Mouse (Mus musculus) ovary, postnatal 10 days (tissue): ENCODE data around the gene Apaf1.

ENCODE experiments used
- DNase-seq: peaks from one replicate; pipeline ENCODE4 v3.0.0; 2022; ENCODE audit warnings: low spot score

The Apaf1 gene

GRCm38 (mm10) chr10:91081959-91082507 is 537 bp downstream of the Apaf1 start:
- DNase-seq, result no peak

- DNase-seq, result no peak
Measured at GRCm38 (mm10) chr10:91080540-91080939, 2.0 kb downstream of the Apaf1 start.

DNA sequence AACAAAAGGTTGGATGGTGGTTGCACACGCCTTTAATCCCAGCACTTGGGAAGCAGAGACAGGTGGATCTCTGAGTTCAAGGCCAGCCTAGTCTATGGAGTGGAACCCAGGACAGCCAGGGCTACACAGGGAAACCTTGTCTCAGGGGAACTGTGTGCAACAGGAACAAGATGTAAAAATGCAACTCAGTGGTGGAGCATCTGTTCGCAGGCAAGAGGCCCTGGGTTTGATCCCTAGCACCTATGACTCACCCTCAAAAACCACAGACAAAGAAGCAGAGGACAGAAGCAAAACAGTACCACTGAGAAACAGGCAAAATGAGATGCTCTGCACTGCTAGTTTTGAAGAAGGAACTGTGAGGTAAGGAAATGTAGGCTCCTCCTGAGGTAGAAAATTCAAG is 5.9 kb downstream of the Apaf1 start:
- no peak for DNase-seq

GRCm38 (mm10) chr10:91073345-91073744 is 9.2 kb downstream of the Apaf1 start:
- no peak for DNase-seq

GRCm38 (mm10) chr10:91071768-91072167 is 10.8 kb downstream of the Apaf1 start:
- DNase-seq, result no peak

DNA sequence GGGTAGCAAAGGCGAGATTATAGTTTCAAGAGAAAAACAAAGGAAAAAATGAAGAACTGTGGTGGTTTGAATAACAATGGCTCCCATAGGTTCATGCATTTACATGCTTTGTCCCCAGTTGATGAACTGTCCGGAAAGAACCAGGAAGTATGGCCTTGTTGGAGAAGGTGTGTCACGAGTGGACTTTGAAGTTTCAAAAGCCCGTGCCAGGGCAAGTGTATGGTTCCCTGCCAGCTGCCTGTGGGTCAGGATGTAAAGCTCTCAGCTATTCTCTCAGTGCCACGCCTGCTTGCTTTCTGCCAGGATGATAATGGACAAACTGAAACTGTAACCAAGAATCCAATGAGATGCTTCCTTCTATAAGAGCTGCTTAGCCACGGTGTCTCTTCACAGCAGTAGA is 20.2 kb downstream of the Apaf1 start:
- DNase-seq, result no peak

DNA sequence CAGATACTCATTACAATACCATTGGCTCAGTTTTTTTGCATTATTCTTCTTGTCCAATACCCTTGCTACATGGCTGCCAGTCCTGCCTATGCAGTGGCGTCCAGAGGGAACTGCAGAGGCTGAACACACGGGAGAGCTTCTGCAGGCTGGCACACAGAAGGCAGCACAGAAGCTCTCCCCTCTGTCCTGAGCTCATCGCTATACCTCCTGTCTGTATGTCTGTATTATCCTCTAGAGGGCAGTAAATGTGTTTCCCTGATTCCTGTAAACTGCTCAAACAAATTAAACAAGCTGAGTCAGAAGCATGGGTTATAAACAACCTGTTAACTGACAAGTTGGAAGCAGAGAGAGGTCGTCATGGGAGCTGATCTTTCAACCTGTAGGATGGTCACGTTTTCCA is 21.8 kb downstream of the Apaf1 start:
- no peak for DNase-seq

GRCm38 (mm10) chr10:91052734-91053133 is 29.8 kb downstream of the Apaf1 start:
- no peak for DNase-seq

- no peak for DNase-seq
Measured at GRCm38 (mm10) chr10:91051156-91051555, 31.4 kb downstream of the Apaf1 start.

- no peak for DNase-seq
Measured at GRCm38 (mm10) chr10:91049696-91050095, 32.9 kb downstream of the Apaf1 start.

DNA sequence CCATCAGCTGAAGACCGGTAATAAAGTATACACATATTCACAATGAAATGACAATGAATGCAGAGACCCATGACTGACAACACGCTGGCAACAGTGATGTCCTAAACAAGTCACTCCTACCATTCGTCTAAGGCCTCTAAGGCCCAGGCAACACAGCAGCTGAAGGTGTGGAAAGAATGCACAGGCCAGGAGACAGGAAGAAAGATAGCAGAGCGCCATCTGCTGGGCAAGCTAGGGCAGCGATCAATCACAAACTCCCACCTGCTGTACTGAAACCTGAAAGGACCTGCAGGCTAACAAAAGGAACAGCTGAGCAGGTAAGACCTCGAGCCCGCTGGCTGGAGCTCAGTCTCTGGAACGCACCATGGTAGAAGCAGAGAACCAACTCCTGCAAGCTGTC is 48.6 kb downstream of the Apaf1 start:
- DNase-seq, result peak; percentile 7

DNA sequence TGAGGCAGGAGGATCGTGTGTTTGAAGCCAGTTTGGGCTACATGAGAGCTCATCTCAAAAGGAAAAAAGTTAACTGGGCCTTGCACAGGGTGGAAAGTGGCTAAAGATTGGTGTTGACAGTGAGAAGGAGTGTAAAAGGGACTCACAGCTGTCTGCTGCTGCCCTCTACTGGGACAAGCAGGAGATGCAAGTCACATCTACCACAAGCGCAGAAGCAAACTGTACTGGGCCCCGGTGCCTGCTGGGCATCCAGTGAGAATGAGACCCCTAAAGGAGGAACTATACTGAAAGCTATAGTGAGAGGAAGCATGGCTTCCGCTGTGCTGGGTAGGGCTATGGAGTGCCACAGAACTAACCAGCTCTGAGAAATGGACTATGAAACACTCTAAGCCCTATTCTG is 50.2 kb downstream of the Apaf1 start:
- peak; percentile 25 for DNase-seq

- DNase-seq, result no peak
Measured at GRCm38 (mm10) chr10:91031176-91031575, 51.4 kb downstream of the Apaf1 start.

- DNase-seq, result no peak
Measured at GRCm38 (mm10) chr10:91029002-91029539, 53.5 kb downstream of the Apaf1 start.

- DNase-seq, result no peak
Measured at GRCm38 (mm10) chr10:91027964-91028363, 54.6 kb downstream of the Apaf1 start.

- no peak for DNase-seq
Measured at GRCm38 (mm10) chr10:91027468-91027867, 55.1 kb downstream of the Apaf1 start.

GRCm38 (mm10) chr10:91005858-91006538 is 76.6 kb downstream of the Apaf1 start:
- no peak for DNase-seq

DNA sequence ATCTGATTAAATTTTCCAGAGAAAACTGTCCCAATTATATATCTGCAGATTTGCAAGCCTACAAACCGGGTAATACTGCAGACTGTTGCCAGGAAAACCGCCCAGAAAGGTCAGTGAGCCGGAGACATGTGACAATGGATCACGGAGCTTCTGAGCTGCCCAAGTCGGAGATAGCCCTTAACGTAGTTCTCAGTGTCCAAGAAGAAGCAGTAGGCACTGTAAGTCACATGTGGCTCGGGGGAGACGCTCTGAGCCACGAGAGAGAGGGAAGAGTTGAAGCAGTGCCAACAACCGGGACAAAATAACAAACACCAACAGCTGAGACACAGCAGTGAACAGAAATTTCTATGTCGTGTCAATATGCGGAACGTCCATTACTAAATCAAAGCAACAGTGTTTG is 81.1 kb downstream of the Apaf1 start:
- DNase-seq, result no peak

- DNase-seq, result no peak
Measured at GRCm38 (mm10) chr10:90999899-91000298, 82.7 kb downstream of the Apaf1 start.

GRCm38 (mm10) chr10:90993869-90994268 is 88.7 kb downstream of the Apaf1 start:
- no peak for DNase-seq

GRCm38 (mm10) chr10:90992237-90992636 is 90.3 kb downstream of the Apaf1 start:
- DNase-seq, result no peak

GRCm38 (mm10) chr10:90990340-90990739 is 92.2 kb downstream of the Apaf1 start:
- DNase-seq, result no peak

DNA sequence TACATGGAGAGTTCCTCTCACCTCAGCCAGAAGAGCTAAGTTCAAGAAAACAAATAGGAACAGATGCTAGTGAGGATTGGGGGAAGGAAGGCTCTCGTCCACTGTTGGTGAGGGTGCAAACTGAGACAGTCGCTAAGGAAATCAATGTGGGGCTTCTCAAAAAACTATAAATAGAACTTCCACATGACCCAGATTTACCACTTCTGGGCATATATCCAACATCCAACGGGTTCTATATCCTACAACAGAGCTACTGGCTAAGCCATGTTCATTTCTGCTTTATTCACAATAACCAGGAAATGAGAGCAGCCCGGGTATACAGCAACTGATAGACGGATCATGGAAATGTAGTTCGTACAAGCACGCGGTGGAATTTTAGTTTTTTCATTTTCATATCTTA is 99.5 kb downstream of the Apaf1 start:
- DNase-seq, result no peak

- no peak for DNase-seq
Measured at GRCm38 (mm10) chr10:90981811-90982210, 100.8 kb downstream of the Apaf1 start.
